Mouse (Mus musculus) adrenal gland, postnatal 36 days (tissue): ENCODE results near the gene Kcnip2. TPM values are rescaled to one million over a fixed set of nuclear protein-coding genes. Genes with fewer than 3 reads are reported as not detected.

Source experiments
- total RNA-seq, 2 experiments: library from RNA; stranded (reverse); gene quantifications; 2 replicates each; pipeline ENCODE4 v1.2.3; 2021

The Kcnip2 gene
- total RNA-seq, 2 experiments from 2014 or later = 0.23 to 0.36 TPM

Other genes starting within 250 kb of the Kcnip2 start
- 10 to 100 TPM; 30.7 to 35.0 TPM for gene Fbxw4, start 155.7 kb downstream of the Kcnip2 start, total RNA-seq
- gene Fgf8, start 73.1 kb downstream of the Kcnip2 start, total RNA-seq = not detected
- 10 to 100 TPM; 31.7 to 38.0 TPM for gene Npm3, start 66.5 kb downstream of the Kcnip2 start, total RNA-seq
- gene Mgea5, start 32.2 kb downstream of the Kcnip2 start, total RNA-seq = 10 to 100 TPM; 58.5 to 67.4 TPM
- gene Armh3, start 182.4 kb upstream of the Kcnip2 start, total RNA-seq = 10 to 100 TPM; 12.9 to 17.9 TPM
- gene Hps6, start 187.4 kb upstream of the Kcnip2 start, total RNA-seq = 10 to 100 TPM; 13.8 to 19.7 TPM
- gene Pprc1, start 228.8 kb upstream of the Kcnip2 start, total RNA-seq = 10 to 100 TPM; 28.6 to 49.3 TPM
- 10 to 100 TPM; 57.5 to 64.0 TPM for gene Ldb1, start 229.2 kb upstream of the Kcnip2 start, total RNA-seq